Mouse (Mus musculus) adrenal gland, adult (tissue): ENCODE results near the gene Emc4.
A peak's percentile ranks its signal among the peaks of the same experiment; 100 is the strongest.

Experiments used
- DNase-seq, 2 experiments: peaks; one replicate each; pipeline ENCODE4 v3.0.0; 2022 to 2023; ENCODE audit warnings: low spot score in 1 of 2; ENCODE audit not compliant: inconsistent age in 2 of 2

The Emc4 gene

GRCm38 (mm10) chr2:112341117-112341516 lies 26.7 kb downstream of the Emc4 start:
- peak in 1 of 2 experiments; percentile 50 for DNase-seq

- DNase-seq = peak in 1 of 2 experiments; percentile 48
These were observed 28.1 kb downstream of the Emc4 start for GRCm38 (mm10) chr2:112339736-112340135.

DNA sequence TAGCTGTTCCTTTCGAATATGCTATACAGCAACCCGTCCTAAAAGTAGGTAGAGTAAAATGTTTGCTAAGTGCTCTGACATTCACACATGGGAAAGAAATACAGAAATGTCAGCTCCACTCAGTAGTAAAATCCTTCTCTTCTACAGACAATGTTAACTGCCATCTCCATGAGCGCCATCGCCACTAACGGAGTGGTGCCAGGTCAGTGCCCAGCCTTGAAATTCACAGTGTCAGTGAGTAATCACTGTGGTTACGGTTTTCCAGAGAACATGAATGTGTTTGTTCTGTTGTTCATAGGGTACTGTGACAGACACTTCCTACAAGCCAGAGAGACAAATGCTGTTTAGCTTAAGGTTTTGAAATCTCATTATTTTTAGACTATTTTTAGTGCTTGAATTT lies 30.6 kb downstream of the Emc4 start:
- peak; percentile 38 to 80 for DNase-seq

GRCm38 (mm10) chr2:112332051-112332898 lies 35.6 kb downstream of the Emc4 start:
- DNase-seq = peak in 1 of 2 experiments; percentile 43

- no peak for DNase-seq
These were observed 39.6 kb downstream of the Emc4 start for GRCm38 (mm10) chr2:112328069-112328777.

DNA sequence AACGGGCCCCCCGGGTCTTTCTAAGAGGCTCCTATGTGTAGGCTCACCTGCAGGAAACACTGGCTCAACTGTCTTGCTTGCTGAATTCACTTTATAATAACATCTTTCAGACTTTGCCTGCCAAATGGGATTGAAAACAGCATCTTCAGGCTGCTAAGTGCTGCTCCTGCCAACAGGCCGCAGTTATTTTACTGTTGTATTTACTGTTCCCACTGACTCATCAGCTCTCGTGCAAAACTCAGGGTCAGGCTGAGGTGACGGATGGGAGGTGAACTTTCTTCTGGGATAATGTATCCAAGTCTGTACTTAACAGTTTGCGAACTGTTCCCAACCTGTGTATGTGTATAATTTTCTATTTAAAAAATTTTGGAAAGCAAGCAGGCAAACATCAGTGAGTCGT lies 48.9 kb downstream of the Emc4 start:
- peak; percentile 48 to 73 for DNase-seq

- no peak for DNase-seq
These were observed 49.6 kb downstream of the Emc4 start for GRCm38 (mm10) chr2:112318227-112318626.

GRCm38 (mm10) chr2:112315638-112316037 lies 52.2 kb downstream of the Emc4 start:
- no peak for DNase-seq
